Mouse (Mus musculus) brain, embryonic 18.5 days (tissue): ENCODE results near the gene Magoh.

ENCODE experiments used
- DNase-seq: peaks from one replicate; pipeline ENCODE4 v3.0.0-alpha.2; 2012; ENCODE audit warnings: low read depth, low spot score

Gene Magoh

DNA sequence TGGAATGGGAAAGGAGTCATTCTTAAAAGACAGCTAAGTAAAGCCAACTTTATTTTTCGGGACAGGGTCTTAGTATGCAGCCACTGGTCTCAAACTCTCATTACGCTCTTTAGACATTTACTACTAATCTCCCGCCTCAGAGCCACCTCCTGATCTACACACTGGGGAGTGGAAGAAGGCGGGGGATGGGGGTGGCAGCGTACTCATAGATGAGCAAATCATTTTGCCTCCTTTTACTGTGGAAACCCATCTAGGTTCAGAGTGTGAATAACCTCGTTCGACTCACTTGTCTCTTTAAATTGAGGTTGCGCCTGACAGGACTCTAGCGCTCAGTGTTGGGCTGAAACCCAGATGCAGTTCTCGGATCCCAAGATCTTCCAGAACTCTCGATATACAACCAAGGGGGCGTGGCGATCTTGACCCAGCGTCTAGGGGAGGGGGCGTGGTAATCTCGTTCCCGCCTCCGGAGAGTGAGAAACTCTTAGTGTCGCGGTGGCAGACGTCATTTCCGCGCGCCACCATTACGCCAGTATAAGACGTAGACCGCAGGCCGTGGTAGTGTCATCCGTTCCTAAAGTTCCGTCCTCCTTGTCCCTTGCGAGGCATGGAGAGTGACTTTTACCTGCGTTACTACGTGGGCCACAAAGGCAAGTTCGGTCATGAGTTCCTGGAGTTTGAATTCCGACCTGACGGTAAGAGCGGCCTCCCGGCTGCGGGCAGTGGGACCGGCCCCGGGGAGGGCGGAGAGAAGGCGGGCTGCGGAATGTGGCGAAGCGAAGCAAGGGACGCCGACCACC, at the start of gene Magoh:
TSS of gene Magoh (plus strand) at position 502 of the 797 bp plus-strand sequence.
- peak; percentile 89 for DNase-seq

DNA sequence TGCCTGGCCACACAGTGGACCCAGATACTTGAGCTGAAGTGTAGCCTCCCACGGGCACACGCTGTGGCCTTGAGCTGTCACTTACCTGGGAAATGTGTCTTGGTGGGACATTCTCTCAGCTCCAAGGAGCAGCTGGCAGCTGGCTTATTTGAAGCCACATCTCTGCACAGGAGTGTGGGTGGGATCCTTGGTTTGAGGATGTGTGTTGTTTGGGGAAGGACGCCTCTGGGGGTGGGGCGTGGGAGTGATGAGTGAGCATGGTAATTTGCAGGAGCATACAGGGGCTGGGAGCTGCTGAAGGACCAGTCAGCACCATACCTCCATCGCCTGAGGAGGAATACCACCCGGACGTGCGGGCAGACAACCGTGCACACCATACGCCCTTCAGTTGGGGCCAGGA, 49.4 kb upstream of the Magoh start:
- DNase-seq: no peak

DNA sequence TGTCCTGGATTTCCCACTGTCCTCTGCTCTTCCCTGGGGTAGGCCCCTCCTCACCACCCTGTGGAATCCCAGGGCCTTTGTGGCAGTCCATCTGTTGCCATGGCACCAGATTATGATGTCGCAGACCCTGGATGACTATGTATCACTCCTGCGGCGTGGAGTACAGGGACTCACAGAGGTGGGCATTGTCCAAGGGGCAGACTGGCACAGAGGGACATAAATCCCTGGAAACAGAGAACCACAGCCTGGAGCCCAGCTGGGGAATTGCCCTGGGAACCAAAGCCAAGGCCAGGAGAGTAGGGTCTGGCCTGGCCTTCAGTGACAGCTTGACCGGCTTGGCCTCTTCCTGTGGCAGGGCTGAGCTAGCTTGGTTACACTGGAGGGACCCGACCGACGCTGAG, 48.7 kb upstream of the Magoh start:
- no peak for DNase-seq

DNA sequence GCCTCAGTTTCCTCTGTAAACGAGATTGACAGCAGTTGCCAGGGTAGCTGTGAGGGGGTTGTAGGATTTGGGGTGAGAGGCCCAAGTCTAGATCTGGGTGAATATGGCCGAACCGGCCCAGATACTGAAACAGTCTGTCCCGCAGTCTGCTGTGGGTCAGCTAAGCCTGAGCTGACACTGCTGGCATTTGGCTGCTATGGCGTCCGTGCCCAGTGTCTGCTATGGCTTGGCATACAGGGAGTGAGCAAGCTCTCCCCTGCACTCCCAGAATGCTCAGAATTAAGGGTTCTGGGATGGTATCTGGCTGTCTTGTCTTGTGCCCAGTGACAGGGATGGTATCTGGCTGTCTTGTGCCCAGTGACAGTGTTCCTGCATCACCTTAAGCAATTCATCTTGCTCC, 47.9 kb upstream of the Magoh start:
- DNase-seq: no peak

DNA sequence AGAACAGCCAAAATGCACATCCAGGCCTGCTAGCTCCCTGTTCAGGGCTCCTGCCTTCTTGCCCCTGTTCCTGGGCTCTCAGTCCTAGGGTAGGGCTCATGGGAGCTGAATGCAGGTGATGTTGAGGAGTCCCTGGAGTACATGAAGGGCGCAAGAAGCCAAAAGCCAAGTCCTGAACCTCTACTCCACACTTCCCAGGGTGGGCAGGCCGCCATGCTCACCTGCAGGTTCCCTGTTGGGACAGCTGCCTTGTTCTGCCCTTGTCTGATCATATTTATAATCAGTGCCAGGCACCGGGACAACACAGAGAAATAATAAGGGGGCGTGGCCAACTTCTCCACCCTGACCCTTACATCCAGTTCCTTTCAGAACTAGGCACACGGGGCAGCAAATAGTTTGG, 46.0 kb upstream of the Magoh start:
- DNase-seq: no peak

DNA sequence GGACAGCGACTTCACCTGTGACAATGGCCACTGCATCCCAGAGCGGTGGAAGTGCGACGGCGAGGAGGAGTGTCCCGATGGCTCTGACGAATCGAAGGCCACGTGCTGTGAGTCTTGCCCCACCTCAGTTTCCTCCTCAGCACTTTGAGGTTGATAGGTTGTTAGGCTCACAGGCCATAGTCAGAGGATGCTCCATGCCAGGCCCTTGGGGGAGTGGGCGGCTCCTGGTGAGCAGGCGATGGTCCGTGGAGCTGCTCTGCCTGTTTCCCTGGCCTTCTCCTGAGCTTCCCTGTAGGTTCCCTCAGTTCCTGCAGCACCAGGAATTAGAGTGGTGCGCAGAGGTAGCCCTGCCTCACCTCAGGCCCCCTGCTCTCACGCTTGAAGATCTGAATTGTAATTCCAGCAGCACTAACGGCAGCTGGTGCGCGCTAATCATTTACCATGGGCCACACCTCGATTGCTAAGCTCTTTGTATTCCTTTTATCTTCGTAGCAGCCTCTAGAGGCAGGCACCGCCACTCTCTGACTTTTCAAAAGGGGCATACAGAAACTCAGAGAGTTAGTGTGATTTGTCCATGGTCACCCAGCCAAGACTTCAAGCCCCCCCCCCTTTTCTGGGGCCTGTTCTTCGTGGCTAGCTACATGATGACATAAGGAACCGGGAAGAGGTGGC, 44.8 kb upstream of the Magoh start:
- no peak for DNase-seq

DNA sequence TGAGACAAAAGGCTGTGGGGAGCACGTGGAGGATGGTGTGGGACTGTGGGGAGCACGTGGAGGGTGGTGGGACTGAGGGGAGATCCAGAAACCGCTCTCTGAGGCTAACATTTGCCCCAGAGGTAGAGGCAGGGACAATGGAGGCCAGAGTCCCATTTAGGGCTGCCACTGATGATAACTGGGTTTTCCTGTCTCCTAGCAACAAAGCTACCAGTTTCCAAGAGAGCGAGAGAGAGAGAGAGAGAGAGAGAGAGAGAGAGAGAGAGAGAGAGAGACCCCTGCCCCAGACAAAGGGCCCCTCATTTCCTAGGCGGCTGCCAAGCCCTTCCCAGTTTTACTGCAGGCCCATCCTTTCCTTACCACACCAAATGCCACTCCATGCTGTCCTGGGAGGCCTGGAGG, 44.0 kb upstream of the Magoh start:
- no peak for DNase-seq

DNA sequence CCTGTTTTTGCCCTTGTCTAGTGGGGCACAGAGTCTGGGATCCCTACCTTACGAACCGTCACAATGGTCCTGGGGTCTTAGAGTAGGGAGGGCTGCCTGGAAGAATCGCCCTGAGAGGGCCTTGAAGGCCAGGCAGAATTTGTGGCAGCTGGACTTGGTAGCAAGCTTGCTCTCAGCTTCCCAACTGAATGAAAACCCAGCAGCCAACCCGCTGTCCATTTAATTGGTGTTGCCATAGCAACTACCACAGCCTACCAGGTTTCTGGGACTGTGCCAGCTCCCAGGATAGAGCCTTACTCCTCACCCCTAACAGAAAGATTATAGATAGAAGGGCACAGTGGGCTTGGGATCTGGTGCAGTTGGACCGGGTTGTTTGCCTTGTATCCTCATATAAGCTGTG, 42.8 kb upstream of the Magoh start:
- no peak for DNase-seq

DNA sequence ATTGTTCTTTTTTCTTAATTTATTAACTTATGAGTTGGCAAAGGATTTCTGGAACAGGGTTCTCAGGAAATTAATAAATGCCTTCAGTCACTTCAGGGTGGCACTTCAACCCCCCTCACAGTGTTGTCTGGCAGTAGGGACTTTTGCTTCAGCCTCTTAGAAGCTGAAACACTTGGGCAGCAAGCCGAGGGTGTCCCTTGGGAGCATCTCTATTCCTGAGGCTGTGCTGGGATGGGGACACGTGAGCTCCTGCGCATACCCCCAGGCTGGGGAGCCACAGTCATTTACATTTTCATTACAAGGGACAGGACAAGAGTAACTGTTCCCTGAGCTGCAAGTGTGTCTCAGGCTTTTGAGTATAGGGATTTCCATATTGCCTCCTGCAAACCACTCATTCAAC, 41.6 kb upstream of the Magoh start:
- DNase-seq: no peak

DNA sequence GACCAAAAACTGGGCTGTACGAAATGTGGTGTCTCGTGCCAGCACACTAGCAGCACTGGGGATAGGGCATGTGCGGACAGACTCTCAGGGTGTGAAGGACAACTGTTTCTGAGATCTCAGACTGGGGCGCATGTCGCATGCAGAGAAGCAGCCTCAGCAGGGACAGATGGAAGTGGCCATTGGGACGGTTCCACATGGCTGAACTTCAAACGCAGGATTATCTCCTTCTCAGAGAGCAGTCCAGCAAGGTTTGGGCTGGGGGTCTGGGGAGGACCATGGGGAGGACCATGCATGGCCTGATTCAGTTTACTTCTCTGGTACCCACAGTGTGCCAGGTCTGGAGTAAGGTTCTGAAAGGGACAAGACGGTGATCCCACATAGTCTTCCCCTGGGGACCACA, 35.9 kb upstream of the Magoh start:
- DNase-seq: no peak

DNA sequence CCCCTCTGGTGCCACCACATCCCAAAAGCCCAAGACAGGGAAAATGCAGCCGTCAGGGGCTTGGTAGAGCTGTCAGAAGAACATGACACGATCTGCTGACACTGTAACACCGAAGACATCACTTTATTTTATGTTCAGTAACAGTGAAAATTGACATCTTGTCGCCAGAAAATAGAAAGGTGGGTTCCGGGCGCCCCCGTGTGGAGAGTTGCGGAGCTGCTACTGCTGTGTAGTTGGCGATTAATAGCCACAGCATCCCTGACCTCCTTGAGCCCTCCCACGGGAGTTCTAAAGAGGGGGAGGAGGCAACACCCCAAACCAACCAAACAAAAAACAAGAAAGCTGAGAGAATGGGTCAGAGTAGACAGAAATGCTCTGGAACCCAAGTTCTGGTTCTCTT, 34.6 kb upstream of the Magoh start:
- no peak for DNase-seq

DNA sequence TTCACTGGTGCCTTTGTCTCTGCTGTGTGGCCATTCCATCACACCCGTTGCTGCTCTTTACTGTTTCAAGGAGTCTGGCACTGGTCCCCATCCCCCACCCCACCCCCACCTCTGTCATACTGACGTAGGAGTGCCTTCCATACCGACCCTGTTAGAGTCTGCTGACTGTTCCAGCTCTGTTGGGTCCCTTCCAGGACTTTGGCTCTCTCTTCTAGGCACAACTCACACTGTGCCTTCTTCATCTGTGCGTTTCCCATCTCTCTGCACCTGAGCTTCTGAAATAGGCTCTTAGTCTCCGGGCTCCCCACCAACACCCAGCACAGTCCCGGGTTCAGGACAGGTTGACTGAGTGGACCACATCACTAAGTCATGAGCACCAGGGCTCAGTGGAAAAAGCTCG, 32.8 kb upstream of the Magoh start:
- no peak for DNase-seq

DNA sequence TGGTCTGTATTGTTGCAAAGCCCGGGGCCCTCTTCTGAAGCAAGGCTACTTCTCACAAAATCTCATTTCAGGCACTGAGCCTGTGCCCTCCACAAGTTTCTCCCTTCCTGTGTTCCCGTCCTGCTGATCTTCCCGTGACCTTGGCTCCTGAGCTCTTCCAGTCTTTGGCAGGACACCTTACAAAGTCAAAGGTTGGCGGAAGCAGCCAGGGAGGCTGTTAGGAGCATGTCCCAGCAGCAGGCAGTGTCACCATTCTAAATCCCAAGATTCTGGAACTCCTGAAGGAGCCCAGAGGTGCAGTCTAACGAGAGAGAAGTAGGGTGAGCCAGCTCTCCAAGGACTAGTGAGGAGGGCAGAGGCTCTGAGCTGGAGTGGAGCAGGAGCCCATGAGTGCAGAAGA, 31.0 kb upstream of the Magoh start:
- no peak for DNase-seq

DNA sequence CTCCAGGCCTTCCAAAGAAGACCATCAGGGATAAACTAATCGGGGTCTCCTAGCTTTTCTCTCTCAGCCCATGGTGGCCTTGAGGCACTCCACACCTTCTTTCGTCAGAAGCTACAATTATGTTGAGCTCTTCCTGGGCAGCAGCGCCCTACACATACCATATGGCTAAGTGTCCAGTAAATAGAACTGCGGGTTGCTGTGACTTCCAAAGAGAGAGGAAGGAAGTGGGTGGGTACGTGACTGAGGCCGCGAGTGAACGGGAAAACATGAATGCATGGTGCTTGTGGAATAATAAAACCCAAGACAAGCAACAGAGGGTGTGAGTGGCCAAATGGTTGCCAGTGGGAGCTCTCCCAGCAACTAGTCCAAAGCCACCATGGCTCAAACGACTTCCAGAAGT, 29.9 kb upstream of the Magoh start:
- DNase-seq: no peak

DNA sequence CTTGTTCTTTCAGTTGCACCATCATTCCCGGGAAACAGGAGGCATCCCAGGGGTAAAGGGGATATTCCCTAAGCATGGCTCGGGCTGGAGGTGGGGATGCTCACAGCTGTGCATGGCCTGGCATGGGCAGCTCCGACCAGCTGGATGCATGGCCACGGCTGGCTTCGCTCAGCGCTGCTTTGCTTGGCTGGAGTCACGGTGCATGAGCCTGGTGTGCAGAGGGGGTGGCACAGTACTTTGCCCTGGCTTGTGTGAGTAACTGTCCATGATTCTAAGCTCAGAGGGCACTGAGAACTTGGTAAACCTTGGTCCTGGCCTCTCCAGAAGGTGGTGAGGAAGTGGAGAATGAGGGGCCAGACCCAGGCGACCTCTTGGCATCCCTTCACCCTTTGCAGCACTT, 29.5 kb upstream of the Magoh start:
- no peak for DNase-seq

DNA sequence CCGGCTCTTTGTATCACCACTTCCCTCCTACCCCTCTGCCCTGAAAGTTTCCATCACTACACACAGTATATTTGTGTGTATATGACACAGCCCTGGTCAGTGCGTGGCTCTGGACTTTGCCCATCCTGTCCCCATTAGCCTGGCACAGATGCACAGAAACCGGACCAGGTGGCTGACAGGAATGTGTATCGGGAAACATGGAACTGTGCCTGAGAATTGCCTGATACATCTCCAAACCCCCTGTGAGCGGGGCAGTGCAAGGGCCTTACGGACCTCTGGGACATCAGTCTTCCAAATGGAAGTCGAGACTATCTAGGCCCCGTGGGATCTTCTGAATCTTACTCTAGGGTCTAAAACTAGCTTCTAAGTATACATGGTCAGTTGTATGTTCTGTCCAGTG, 26.2 kb upstream of the Magoh start:
- no peak for DNase-seq

DNA sequence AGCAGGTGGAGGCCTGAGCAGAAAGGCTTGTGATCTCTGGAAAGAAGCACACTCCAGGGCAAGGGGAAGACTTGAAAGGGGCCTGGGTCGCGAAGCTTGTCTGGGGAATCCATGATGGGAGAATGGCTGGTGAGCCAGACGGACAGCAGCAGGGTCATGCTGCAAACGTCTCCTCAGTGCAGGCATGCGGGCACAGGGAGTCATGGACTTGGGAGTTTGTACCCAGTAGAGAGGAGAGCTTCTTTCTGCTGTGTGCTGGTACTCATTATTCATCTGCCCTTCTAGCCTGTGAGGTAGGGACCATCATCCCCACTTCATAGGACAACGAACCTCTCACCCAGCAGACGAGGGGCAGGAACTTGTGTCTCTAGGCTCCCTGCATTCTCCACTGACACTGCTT, 25.7 kb upstream of the Magoh start:
- DNase-seq: no peak

DNA sequence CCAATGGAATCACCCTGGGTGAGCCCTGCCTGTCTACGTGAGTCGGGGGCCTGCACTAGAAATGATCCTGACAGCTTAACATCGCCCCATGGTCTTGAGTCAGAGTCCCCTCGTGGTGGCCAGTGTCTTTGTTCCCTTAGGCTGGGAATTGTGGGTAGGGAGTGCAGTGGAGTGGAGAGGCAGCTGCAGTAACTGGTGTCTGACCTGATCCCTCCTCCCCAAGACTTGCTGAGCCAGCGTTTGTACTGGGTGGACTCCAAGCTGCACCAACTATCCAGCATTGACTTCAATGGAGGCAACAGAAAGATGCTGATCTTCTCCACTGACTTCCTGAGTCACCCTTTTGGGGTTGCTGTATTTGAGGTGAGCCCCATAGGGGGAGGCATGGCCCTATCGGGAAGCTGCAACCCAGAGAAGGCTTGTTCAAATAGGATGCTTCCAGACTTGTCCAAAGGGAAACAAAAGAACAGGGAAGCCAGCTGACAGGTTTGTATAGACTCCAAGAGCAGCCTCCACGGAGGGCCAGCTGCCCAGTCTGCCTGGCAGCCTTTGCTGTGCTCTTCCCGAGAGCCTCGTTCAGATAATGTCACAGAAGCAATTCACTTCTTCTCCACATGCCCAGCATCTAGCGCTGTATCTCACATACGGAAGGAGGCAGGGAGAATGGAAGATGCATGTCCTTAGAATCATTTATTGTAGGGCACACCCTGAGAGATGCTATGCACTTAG, 22.4 kb upstream of the Magoh start:
- DNase-seq: no peak

DNA sequence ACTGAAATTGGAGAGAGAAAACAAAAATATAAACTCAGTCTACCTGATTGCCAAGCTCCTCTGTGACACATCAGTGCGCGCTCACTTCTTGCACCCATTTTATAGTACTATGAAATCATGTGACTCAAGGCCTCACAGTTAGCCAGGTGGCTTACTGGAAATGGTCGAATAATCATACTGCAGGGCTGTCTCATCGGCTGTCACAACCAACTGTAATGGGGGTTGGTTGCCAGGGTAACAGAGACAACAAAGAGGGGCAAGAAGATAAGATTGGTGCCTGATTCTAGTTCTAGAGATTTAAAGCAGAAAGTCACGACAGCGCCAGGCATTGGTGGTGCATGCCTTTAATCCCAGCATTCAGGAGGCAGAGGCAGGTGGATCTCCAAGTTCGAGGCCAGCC, 20.6 kb upstream of the Magoh start:
- DNase-seq: no peak

DNA sequence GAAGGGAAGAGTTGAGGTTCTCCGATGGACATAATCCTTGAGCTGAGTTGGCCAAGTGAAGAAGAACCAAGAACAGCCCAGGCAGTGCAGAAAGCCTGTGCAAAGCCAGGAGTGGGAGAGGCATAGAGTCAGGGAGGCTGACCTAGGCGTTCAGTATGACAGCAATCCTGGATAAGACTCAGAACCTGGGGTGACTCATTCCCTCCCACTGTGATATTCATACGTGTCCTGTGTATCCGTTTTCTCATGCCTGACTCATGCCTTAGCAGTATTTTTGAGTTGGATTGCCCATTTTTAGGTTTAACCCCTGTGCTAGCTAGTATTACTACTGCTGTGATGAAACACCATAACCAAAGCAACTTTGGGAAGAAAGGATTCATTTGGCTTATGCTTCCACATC, 14.7 kb upstream of the Magoh start:
- no peak for DNase-seq

DNA sequence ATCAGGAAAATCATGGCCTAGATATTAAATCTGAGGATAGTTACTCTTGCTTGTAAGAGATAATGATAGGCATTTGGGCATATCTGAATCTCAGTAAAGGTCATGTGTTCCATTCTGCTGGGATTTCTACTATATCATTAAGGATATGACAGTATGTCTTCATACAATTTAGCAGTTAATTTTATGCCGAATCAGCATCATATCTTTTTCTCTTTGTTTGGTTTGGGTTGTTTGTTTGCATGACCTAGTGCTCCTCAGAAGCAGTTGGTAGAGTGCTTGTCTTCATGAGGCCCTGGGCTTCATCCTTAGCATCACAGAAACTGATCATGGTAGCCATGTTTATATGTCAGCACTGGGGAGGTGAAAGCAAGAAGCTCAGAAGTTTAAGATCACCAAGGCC, 2.1 kb downstream of the Magoh start:
- no peak for DNase-seq

DNA sequence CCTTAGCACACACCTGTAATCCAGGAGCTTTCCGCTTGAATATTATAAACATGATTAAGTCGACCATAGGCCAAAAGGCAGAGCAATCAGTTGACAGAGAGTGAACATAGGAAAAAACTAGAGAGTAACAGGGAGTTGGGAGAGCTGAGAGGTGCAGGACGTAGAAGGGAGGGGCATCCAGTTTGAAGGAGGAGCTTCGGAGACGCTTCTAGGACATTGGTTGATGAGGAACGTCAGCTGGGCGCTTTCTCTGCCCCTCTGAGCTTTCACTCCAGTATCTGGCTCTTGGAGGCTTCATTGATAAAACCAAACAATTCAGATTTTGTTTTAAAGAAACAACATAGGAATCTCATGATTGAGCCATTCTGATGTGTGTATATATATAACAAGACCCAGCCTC, 6.8 kb downstream of the Magoh start:
- DNase-seq: no peak

DNA sequence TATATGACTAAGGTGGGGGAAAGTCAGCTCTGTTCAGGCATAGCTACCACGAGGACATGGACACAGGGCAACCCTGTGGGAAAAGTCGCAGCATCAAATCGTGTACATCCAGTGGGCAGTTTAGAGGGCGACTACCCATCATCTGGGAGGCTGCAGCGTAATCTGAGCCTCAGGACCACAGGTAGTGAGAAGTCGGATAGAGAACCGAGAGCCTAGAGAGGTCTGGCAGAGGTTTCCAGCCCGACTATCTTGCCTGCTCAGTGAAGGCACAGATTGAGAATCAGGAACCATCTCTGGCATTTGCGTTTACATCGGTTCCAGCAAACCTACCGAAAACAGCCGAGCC, 9.8 kb downstream of the Magoh start:
- no peak for DNase-seq
